Mouse (Mus musculus): Measurements from ENCODE around the gene Kif3a.

Kif3a gene

DNA sequence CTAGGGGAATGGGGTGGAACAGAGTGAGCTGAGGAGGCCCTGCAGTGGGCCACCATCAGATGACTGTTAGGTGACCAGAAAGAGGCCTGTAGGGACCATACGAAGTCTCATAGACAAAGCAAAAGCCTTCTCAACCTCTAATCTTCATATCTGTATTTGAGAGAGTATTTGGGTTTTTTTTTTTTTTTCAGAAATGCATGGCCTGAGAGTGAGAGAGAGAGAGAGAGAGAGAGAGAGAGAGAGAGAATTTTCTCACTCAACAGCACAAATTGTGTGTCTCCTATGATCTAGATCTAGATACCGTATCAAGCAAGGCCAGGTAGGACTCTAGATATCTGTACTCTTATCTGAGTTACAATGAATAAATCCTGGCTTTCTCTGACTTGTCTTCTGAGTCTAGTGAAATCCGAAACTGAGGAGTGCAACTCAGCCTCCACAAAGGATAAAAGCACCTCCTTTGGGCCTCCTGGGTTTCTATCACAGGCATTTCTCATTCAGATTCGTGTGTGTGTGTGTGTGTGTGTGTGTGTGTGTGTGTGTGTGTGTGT lies 50.5 kb downstream of the Kif3a start:
- DNase-seq = no peak

DNA sequence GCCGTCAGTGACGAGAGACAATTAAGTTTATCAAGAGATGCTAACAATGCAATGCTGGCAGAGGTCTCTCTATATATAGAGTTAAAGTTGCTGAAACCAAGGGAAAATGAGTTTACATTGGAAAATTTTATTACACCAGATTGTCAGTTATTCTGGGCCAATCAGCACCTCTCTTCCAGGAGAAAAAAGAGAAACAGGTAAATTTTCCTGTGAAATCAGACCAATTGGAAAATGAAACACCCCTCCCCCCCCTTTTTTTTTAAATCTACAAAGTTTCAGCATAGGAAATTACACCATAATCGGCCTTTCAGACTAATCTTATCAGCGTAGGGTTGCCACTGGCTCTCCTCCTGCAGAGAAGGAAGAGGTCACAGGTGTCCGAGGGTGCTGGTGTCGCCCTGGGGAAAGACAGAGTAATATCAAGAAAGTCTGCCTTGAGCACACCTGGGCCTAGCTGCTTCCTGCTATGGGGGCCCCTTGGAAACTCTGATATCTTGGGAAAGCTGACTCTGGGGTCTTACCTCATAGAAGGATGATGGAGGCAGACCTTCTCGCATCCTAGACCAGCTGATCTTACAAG lies 51.5 kb downstream of the Kif3a start, which contains the start of gene Il4:
Il4 (minus strand) TSS at position 51 of the 580 bp plus-strand sequence.
- DNase-seq = no peak

- no peak for DNase-seq
Observed at GRCm38 (mm10) chr11:53619428-53619827, 52.2 kb downstream of the Kif3a start.

- no peak for DNase-seq
Observed at GRCm38 (mm10) chr11:53620094-53620493, 52.9 kb downstream of the Kif3a start.

DNA sequence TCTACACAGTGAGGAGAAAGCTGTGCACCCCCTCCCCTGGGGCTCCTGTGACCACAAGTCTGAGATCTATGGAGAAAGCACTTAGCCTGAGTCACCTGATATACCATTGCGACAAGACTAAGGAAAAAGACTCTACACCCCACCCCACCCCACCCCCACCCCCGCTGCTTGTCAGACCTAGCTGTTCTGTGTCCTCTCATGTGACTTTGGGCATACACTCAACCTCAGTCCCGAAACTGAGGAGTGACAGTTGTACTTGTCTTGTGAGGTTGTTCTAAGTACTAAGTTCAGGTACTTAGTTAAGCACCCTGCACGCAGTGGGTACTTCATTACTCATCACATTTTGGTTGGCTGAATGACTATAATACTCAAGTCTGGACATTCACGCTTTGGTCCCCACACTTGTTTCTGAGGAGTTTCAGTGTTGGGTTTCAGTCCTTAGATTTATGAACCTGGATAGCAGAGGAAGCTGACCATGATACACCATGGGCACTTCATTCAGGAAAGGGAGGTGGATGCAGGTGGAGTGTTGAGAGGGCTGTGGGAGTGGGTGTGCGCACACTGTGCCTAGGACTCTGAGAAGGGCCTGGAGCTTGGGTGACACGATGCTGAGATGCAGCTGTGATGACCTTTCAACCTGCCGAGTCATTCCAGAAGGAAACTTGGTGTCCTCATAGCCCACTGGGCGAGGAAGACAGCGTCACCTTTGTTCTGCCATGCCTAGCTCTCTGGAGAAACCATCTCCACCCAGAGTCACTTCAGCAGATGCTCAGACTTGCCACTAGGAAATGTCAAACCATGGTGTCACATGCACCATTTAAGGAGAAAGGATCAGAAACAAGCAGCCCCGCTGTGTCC lies 54.6 kb downstream of the Kif3a start:
- no peak for DNase-seq

GRCm38 (mm10) chr11:53622440-53622806 lies 55.2 kb downstream of the Kif3a start:
- no peak for DNase-seq

DNA sequence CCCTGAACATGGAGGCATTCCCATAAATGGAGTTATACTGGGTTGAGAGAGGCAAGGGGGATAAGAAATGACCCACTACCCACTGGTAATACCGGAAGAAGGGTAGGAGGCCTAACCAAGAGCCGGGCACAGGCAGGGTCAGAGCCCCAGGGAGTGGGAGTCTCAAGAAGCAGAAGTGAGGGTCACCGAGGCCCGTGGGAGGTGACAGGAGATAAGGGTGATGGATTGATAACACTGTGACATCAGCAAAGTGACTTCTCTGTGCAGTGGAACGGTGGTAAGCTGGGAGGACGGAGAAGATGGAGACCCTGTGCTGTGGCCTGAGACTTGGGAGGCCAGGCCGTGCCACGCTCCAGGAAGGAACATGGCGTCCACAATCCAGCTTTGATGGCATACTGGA lies 56.4 kb downstream of the Kif3a start:
- DNase-seq = no peak

GRCm38 (mm10) chr11:53624124-53624523 lies 56.9 kb downstream of the Kif3a start:
- no peak for DNase-seq

GRCm38 (mm10) chr11:53626802-53627373 lies 59.7 kb downstream of the Kif3a start:
- DNase-seq = no peak

- peak; percentile 61 for DNase-seq
Observed at GRCm38 (mm10) chr11:53627859-53628258, 60.7 kb downstream of the Kif3a start.

GRCm38 (mm10) chr11:53632122-53632733 lies 65.0 kb downstream of the Kif3a start:
- no peak for DNase-seq

GRCm38 (mm10) chr11:53633644-53634043 lies 66.5 kb downstream of the Kif3a start:
- DNase-seq = no peak

DNA sequence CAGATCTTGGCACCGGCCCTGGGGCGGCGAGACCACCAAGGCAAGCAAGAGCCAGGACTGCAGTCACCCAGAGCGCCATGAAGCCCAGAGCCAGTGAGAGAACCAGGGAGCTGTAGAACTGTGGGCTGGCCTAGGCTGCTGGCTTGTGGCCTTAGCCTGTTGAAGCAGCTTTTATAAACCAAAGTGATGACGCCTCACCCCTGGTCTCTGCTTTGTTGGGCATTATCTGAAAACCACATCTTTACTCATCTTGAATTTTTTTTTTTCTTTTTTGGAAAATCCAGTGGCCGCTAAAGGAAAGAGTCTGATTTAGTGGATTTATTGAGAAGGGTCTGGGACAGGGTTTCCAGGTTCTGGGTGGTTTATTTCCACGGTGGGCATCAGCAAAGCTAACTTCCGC lies 67.4 kb downstream of the Kif3a start, which contains the start of gene Il13:
Il13 (minus strand) TSS at position 147 of the 400 bp plus-strand sequence.
- no peak for DNase-seq

DNA sequence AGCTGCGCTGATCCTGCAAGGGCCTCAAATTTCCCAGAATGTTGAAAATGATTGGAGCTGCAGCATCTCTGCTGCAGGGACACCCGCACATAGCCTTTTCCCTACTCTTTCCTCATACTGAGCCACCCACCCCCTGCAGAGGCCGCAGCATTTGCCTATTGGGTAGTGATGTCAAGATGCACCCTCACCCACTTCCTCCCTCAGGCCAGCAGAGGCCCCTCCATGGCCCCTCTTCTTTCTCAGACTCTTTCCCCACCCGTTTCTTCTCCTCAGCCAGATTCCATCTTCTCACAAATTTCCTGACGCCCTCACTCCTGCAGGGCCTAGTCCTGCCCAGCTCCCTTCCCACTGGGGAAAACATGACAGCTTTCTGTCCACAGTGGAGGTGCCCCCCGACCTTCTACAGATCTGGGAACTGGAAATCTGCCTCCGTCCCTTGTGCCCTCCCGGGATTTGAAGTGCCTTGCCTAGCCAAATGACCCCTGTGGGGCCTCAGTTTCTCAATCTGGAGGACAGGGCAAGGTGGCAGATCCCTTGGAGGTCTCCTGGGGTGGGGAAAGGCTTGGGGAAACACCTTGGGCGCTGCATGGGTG lies 68.5 kb downstream of the Kif3a start:
- no peak for DNase-seq

- DNase-seq = peak; percentile 20
Observed at GRCm38 (mm10) chr11:53636183-53636646, 69.0 kb downstream of the Kif3a start.

- DNase-seq = no peak
Observed at GRCm38 (mm10) chr11:53637046-53637802, 70.0 kb downstream of the Kif3a start.

GRCm38 (mm10) chr11:53637803-53638260 lies 70.7 kb downstream of the Kif3a start:
- no peak for DNase-seq

DNA sequence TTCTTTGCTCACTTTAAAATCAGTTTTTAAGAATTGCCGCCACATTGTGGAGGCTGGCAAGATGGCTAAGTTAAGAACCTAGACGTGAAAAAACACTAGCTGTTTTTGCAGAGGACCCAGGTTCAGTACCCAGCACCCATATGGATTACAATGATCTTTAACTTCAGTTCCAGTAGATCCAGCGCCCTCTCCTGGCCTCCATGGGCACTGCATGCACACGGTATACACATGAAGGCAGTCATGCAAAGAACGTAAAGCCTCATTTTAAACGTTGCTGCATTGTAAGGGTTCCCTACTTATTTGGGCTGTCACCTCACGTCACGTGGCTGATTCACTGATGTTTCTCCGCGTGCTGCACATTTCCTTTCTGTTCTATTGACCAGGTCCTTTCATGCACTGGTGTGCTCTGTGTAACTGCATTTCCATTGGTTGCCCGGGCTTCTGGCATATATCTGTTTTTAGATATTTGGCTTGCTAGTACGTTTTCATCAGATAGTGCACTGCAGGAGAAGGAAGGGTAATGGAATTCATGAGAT lies 75.6 kb downstream of the Kif3a start:
- DNase-seq = no peak

DNA sequence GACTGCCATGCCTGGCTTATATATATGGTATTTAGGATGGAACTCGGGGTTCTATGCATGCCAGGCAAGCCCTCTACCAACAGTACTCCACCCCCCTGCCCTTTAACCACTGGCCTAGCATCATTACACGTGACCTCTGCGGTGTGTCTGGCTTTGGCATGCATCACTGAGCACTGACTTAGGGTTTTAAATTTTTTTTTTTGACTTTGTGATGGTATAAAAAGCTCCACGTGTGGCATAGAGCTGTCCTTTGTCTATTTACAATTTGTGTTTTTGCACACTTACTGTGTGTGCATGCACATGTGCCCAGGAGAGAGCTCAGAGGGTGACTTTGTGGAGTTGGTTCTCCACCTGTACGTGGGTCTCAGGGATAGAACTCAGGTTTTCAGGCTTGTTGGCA lies 76.8 kb downstream of the Kif3a start:
- DNase-seq = no peak

- no peak for DNase-seq
Observed at GRCm38 (mm10) chr11:53651441-53651840, 84.3 kb downstream of the Kif3a start.
